Mouse (Mus musculus) heart, embryonic 14.5 days (tissue): ENCODE data around the gene Chac1. TPM values are rescaled to one million over a fixed set of nuclear protein-coding genes. Genes with fewer than 3 reads are reported as not detected.

Experiments used
- ATAC-seq: fragments of 200-750 bp; cut with Nextera tagmentation; 2 replicates; pipeline ENCODE4 v1.8.0; 2017; ENCODE audit warnings: low read depth, moderate TSS enrichment; ENCODE audit not compliant: insufficient number of reproducible peaks, insufficient read depth, low FRiP score
- H3K27ac ChIP-seq, 2 experiments: fragments of 200-500 bp in 1 of 2; fragments of 300-500 bp in 1 of 2; sonication (generic) in 1 of 2; replicated peaks in 1 of 2; 2 replicates each; pipeline ENCODE4 v1.5.1; 2012 to 2014; ENCODE audit warnings: low read depth in 2 of 2, low read length in 2 of 2, control low read depth in 1 of 2, mild to moderate bottlenecking in 1 of 2, mixed read lengths in 1 of 2; ENCODE audit not compliant: control insufficient read depth in 1 of 2, insufficient read depth in 1 of 2
- H3K27me3 ChIP-seq: fragments of 300-500 bp; sonication (generic); 2 replicates; pipeline ENCODE4 v1.6.1; 2014; ENCODE audit warnings: mild to moderate bottlenecking, low read length, control low read depth; ENCODE audit not compliant: control insufficient read depth, insufficient read depth
- H3K36me3 ChIP-seq: fragments of 300-500 bp; sonication (generic); 2 replicates; pipeline ENCODE4 v1.6.1; 2014; ENCODE audit warnings: mild to moderate bottlenecking, control low read depth, low read length, mixed read lengths; ENCODE audit not compliant: control insufficient read depth, insufficient read depth
- H3K4me1 ChIP-seq, 2 experiments: fragments of 200-500 bp in 1 of 2; fragments of 300-500 bp in 1 of 2; sonication (generic) in 1 of 2; 2 replicates each; pipeline ENCODE4 v1.6.1; 2012 to 2014; ENCODE audit warnings: low read length in 2 of 2, control low read depth in 1 of 2, mixed read lengths in 1 of 2; ENCODE audit not compliant: control insufficient read depth in 2 of 2, insufficient read depth in 2 of 2
- H3K4me2 ChIP-seq: fragments of 300-500 bp; sonication (generic); 2 replicates; pipeline ENCODE4 v1.6.1; 2014; ENCODE audit warnings: mild to moderate bottlenecking, low read length
- H3K4me3 ChIP-seq, 2 experiments: fragments of 200-500 bp in 1 of 2; fragments of 300-500 bp in 1 of 2; sonication (generic) in 1 of 2; 2 replicates each; pipeline ENCODE4 v1.5.1; 2012 to 2014; ENCODE audit warnings: low read length in 2 of 2, mild to moderate bottlenecking in 2 of 2, control low read depth in 1 of 2, low read depth in 1 of 2, moderate library complexity in 1 of 2; ENCODE audit not compliant: control insufficient read depth in 1 of 2, insufficient read depth in 1 of 2
- H3K9ac ChIP-seq: fragments of 300-500 bp; sonication (generic); 2 replicates; pipeline ENCODE4 v1.6.1; 2014; ENCODE audit warnings: mild to moderate bottlenecking, low read length
- H3K9me3 ChIP-seq: fragments of 300-500 bp; sonication (generic); 2 replicates; pipeline ENCODE4 v1.6.1; 2016; ENCODE audit warnings: low read length, control low read depth; ENCODE audit not compliant: control insufficient read depth
- WGBS: fragments of 180-500 bp; shearing (Covaris S2); extraction: QIAGEN DNeasy Blood & Tissue Kit; methylation state at CpG from one replicate; pipeline ENCODE4 v1.1.7; 2014; 5-methylcytosine and 5-hydroxymethylcytosine counted together
- polyA plus RNA-seq: library from polyadenylated mRNA; unstranded; fragments of >200 nt; fragmentation: Nextera tagmentation; extraction: Ambion mirVana; gene quantifications from 2 replicates; pipeline ENCODE4 v1.2.1, GENCODE M21; 2014

Chac1 gene
- polyA plus RNA-seq, 1 experiment from 2014 or later: 0.32 TPM

DNA sequence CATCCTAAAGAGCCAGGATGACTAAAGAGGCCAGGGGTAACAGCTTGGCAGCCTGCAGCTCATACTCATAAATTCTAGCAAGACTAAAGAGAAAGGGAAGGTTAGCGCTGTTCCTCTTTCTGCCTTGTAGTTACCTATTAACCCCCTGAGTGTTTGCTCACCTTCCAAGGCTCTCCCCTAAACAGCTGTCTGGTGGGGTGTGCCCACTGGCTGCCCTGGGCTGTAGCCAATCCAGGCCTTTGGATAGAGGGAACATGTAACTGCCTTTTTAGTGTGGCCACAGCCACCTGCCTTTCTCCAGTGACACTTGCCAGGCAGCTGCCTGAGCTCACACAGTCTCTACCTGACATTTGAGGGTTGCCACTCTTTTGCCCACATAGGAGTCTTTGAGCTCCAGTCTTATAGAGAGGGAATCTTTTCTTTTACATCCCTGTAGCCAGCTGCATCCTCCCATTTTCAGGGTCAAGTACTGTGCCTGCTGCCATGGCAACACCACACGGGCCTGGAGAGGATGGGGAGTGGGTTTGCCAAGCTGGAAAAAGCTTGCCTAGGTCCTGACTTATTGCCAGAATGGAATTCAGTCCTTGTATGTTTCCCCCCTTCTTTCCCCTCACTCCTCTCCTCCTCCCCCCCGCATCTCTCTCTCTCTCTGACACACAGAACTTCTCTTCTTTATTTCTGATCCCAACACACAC is 21.8 kb upstream of the Chac1 start:
- H3K4me2 ChIP-seq: peak overlapping the region; percentile 97
- no peak for ATAC-seq

DNA sequence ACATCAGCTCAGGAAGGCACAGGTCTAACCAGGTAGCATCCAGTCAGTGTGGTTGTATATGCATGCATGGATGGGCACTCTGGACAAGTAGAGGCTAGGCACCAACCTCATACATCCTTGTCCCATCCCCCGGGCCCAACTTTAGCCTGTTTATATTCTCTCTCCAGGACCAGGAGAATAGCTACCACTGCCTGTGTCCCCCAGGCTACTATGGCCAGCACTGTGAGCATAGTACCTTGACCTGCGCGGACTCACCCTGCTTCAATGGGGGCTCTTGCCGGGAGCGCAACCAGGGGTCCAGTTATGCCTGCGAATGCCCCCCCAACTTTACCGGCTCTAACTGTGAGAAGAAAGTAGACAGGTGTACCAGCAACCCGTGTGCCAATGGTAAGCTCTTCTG is 20.2 kb upstream of the Chac1 start:
- ATAC-seq: no peak
- Histone ChIP-seq H3K36me3 (0 out of 2 replicates have a peak, but pooled peaks cover 7% of the 10 kb centered on the region), H3K4me3 (no peak overlapping the region), H3K9me3 (no peaks in the 10 kb centered on the region), H3K27ac (no peak overlapping the region), H3K4me2 (no peak overlapping the region; the same call in 1 of the 2 replicates), H3K4me1 (peaks cover 2 to 15% of the 10 kb centered on the region in 2 experiments; a peak in 3 of 4 replicates), H3K27me3 (peaks cover 62% of the 10 kb centered on the region), H3K9ac (no peak overlapping the region)
- WGBS: 78% methylated on average over 8 of the region's 8 CpGs

More for the DNA sequence above, 21.8 kb upstream of the Chac1 start:
- 0 out of 2 replicates have a peak, but pooled peaks cover 3% of the 10 kb centered on the region for H3K36me3 ChIP-seq
- WGBS: 55% methylated on average over 3 of the region's 3 CpGs
- peak overlapping the region in 1 of 2 experiments; percentile 66; a peak in 1 of 4 replicates for H3K4me3 ChIP-seq
- H3K27ac ChIP-seq: no peak overlapping the region
- no peaks in the 10 kb centered on the region for H3K9me3 ChIP-seq
- peaks cover 74% of the 10 kb centered on the region for H3K27me3 ChIP-seq
- peak overlapping the region; percentile 25; the same call in 1 of the 2 replicates for H3K9ac ChIP-seq
- peaks cover 8 to 29% of the 10 kb centered on the region in 2 experiments for H3K4me1 ChIP-seq

- 58% methylated on average over 24 of the region's 24 CpGs for WGBS
- Histone ChIP-seq H3K4me1 (peaks cover 1 to 3% of the 10 kb centered on the region in 2 experiments), H3K4me2 (peak overlapping the region; percentile 14), H3K27ac (no peak overlapping the region), H3K27me3 (peaks cover 49% of the 10 kb centered on the region), H3K9ac (no peak overlapping the region), H3K9me3 (no peaks in the 10 kb centered on the region), H3K36me3 (0 out of 2 replicates have a peak, but pooled peaks cover 7% of the 10 kb centered on the region), H3K4me3 (peak overlapping the region; percentile 7 to 16; a peak in 1 of 4 replicates)
- no peak for ATAC-seq
These were observed 18.8 kb upstream of the Chac1 start for GRCm38 (mm10) chr2:119332177-119332661.

GRCm38 (mm10) chr2:119334135-119334534 is 16.9 kb upstream of the Chac1 start:
- WGBS: 43% methylated on average over 1 of the region's 1 CpGs
- Histone ChIP-seq H3K4me1 (peaks cover 5 to 6% of the 10 kb centered on the region in 2 experiments), H3K9ac (no peak overlapping the region), H3K4me3 (no peak overlapping the region), H3K9me3 (no peaks in the 10 kb centered on the region), H3K27ac (no peak overlapping the region), H3K27me3 (peaks cover 31% of the 10 kb centered on the region), H3K36me3 (0 out of 2 replicates have a peak, but pooled peaks cover 4% of the 10 kb centered on the region), H3K4me2 (peak overlapping the region; percentile 1; the same call in 1 of the 2 replicates)
- no peak for ATAC-seq

GRCm38 (mm10) chr2:119334964-119335525 is 16.0 kb upstream of the Chac1 start:
- H3K9me3 ChIP-seq: no peaks in the 10 kb centered on the region
- H3K27ac ChIP-seq: no peak overlapping the region
- 0 out of 2 replicates have a peak, but pooled peaks cover 4% of the 10 kb centered on the region for H3K36me3 ChIP-seq
- WGBS: 68% methylated on average over 7 of the region's 7 CpGs
- H3K9ac ChIP-seq: no peak overlapping the region
- peaks cover 25% of the 10 kb centered on the region for H3K27me3 ChIP-seq
- peaks cover 5 to 6% of the 10 kb centered on the region in 2 experiments for H3K4me1 ChIP-seq
- no peak for ATAC-seq
- H3K4me2 ChIP-seq: peak overlapping the region; percentile 16; the same call in 1 of the 2 replicates
- H3K4me3 ChIP-seq: no peak overlapping the region

- peaks cover 20% of the 10 kb centered on the region for H3K27me3 ChIP-seq
- no peak overlapping the region for H3K9ac ChIP-seq
- no peak overlapping the region for H3K4me3 ChIP-seq
- H3K36me3 ChIP-seq: 0 out of 2 replicates have a peak, but pooled peaks cover 4% of the 10 kb centered on the region
- peaks cover 5 to 6% of the 10 kb centered on the region in 2 experiments for H3K4me1 ChIP-seq
- peak overlapping the region in 1 of 2 experiments; percentile 55; a peak in 3 of 4 replicates for H3K27ac ChIP-seq
- WGBS: 68% methylated on average over 1 of the region's 1 CpGs
- no peaks in the 10 kb centered on the region for H3K9me3 ChIP-seq
- ATAC-seq: no peak
- peak overlapping the region; percentile 25; the same call in 1 of the 2 replicates for H3K4me2 ChIP-seq
These were observed 15.5 kb upstream of the Chac1 start for GRCm38 (mm10) chr2:119335535-119335934.

DNA sequence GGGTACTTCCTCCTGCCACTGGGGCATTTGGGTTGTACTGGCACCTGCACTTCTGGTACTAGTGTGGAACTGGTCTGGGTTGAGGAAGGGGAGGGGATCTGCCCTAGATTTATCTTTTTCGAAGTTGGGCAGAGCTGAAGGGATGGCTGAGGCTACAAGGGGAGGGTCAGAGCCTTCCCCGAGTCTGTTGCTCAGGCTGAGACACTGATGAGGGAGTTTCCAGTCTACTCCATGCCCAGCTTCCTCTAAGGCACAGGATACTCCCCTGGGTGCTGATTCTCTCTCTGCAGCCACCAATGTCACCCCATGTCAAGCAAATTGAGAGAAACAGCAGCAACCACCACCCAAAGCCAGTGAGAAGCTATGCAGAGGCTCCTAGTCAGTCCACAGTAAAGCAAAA is 15.0 kb upstream of the Chac1 start:
- Histone ChIP-seq H3K4me2 (peak overlapping the region; percentile 25; the same call in 1 of the 2 replicates), H3K27me3 (peaks cover 16% of the 10 kb centered on the region), H3K9me3 (no peaks in the 10 kb centered on the region), H3K4me1 (peaks cover 5 to 6% of the 10 kb centered on the region in 2 experiments), H3K27ac (peak overlapping the region; percentile 44 to 55), H3K36me3 (0 out of 2 replicates have a peak, but pooled peaks cover 4% of the 10 kb centered on the region), H3K4me3 (no peak overlapping the region), H3K9ac (no peak overlapping the region)
- ATAC-seq: no peak
- 59% methylated on average over 2 of the region's 2 CpGs for WGBS
